Mouse (Mus musculus) MEL (cell line): ENCODE measurements around the gene Cyth4. TPM values are rescaled to one million over a fixed set of nuclear protein-coding genes. Genes with fewer than 3 reads are reported as not detected.

Experiments used
- DNase-seq: peaks from one replicate; pipeline ENCODE4 v3.0.0; 2011; ENCODE audit warnings: low read depth, low spot score
- H3K27ac ChIP-seq: 2 replicates; pipeline ENCODE4 v1.5.1; 2012; ENCODE audit warnings: low read depth, mild to moderate bottlenecking, control low read depth, low read length, moderate library complexity; ENCODE audit not compliant: control insufficient read depth
- H3K27me3 ChIP-seq, 2 experiments: fragments of 150-350 bp in 1 of 2; sonication (generic) in 1 of 2; 2 replicates each; pipeline ENCODE4 v1.6.1; 2012; ENCODE audit warnings: low read length in 2 of 2, mild to moderate bottlenecking in 2 of 2, improper control_type of control experiment in 1 of 2, moderate library complexity in 1 of 2; ENCODE audit not compliant: insufficient read depth in 2 of 2, control insufficient read depth in 1 of 2
- H3K36me3 ChIP-seq, 2 experiments: 2 replicates each; pipeline ENCODE4 v1.6.1; 2012 to 2014; ENCODE audit warnings: low read length in 2 of 2, improper control_type of control experiment in 1 of 2, inconsistent platforms in 1 of 2, mild to moderate bottlenecking in 1 of 2; ENCODE audit not compliant: insufficient read depth in 2 of 2, control insufficient read depth in 1 of 2
- H3K4me1 ChIP-seq, 2 experiments: fragments of 150-350 bp in 1 of 2; sonication (generic) in 1 of 2; 2 replicates each; pipeline ENCODE4 v1.6.1; 2012; ENCODE audit warnings: low read length in 2 of 2, improper control_type of control experiment in 1 of 2, mild to moderate bottlenecking in 1 of 2; ENCODE audit not compliant: insufficient read depth in 2 of 2, control insufficient read depth in 1 of 2
- H3K4me3 ChIP-seq, 2 experiments: fragments of 150-350 bp in 1 of 2; sonication (generic) in 1 of 2; 2 replicates each; pipeline ENCODE4 v1.5.1; 2012; ENCODE audit warnings: low read depth in 2 of 2, low read length in 2 of 2, mild to moderate bottlenecking in 2 of 2, moderate library complexity in 2 of 2, control low read depth in 1 of 2, improper control_type of control experiment in 1 of 2; ENCODE audit not compliant: control insufficient read depth in 1 of 2, insufficient read depth in 1 of 2
- H3K79me2 ChIP-seq: 2 replicates; pipeline ENCODE4 v1.6.1; 2012; ENCODE audit warnings: mild to moderate bottlenecking, low read length, moderate library complexity; ENCODE audit not compliant: control insufficient read depth, poor library complexity, insufficient read depth
- H3K9ac ChIP-seq: 2 replicates; pipeline ENCODE4 v1.6.1; 2012; ENCODE audit warnings: low read depth, mild to moderate bottlenecking, control low read depth, low read length, moderate library complexity; ENCODE audit not compliant: control insufficient read depth, poor library complexity, severe bottlenecking
- H3K9me3 ChIP-seq: fragments of 150-350 bp; sonication (generic); replicated peaks from 2 replicates; pipeline ENCODE4 v1.6.1; 2012; ENCODE audit warnings: mild to moderate bottlenecking, low read length, improper control_type of control experiment, moderate library complexity; ENCODE audit not compliant: insufficient read depth
- BHLHE40 ChIP-seq: IDR thresholded peaks from 2 replicates; pipeline ENCODE4 v1.6.1; 2012; ENCODE audit warnings: low read depth, mild to moderate bottlenecking, inconsistent platforms, low read length, improper control_type of control experiment, borderline replicate concordance
- CHD2 ChIP-seq: IDR thresholded peaks from 2 replicates; pipeline ENCODE4 v1.6.1; 2011; ENCODE audit warnings: low read length, improper control_type of control experiment
- CTCF ChIP-seq, 3 experiments: IDR thresholded peaks in 2 of 3; conservative IDR thresholded peaks in 1 of 3; 2 replicates each; pipeline ENCODE4 v1.5.1; 2011 to 2012; ENCODE audit warnings: low read length in 3 of 3, low read depth in 2 of 3, mild to moderate bottlenecking in 2 of 3, improper control_type of control experiment in 1 of 3, inconsistent platforms in 1 of 3, mixed read lengths in 1 of 3, moderate library complexity in 1 of 3; ENCODE audit not compliant: control insufficient read depth in 1 of 3, insufficient read depth in 1 of 3, poor library complexity in 1 of 3, severe bottlenecking in 1 of 3
- E2F4 ChIP-seq: IDR thresholded peaks from 2 replicates; pipeline ENCODE4 v1.6.1; 2011; ENCODE audit warnings: low read depth, low read length, improper control_type of control experiment, borderline replicate concordance
- ELF1 ChIP-seq: IDR thresholded peaks from 2 replicates; pipeline ENCODE4 v1.6.1; 2014; ENCODE audit warnings: low read depth, mild to moderate bottlenecking, inconsistent platforms, low read length, improper control_type of control experiment, moderate library complexity
- ETS1 ChIP-seq: IDR thresholded peaks from 2 replicates; pipeline ENCODE4 v1.6.1; 2012; ENCODE audit warnings: low read depth, mild to moderate bottlenecking, inconsistent platforms, low read length, improper control_type of control experiment, moderate library complexity
- JUND ChIP-seq: IDR thresholded peaks from 2 replicates; pipeline ENCODE4 v1.6.1; 2011; ENCODE audit warnings: low read depth, mild to moderate bottlenecking, improper control_type of control experiment, low read length
- MAFK ChIP-seq: IDR thresholded peaks from 2 replicates; pipeline ENCODE4 v1.6.1; 2011; ENCODE audit warnings: low read depth, mild to moderate bottlenecking, low read length, improper control_type of control experiment, borderline replicate concordance
- MAX ChIP-seq: IDR thresholded peaks from 2 replicates; pipeline ENCODE4 v1.6.1; 2011; ENCODE audit warnings: low read length, improper control_type of control experiment
- MXI1 ChIP-seq: IDR thresholded peaks from 2 replicates; pipeline ENCODE4 v1.6.1; 2011; ENCODE audit warnings: mild to moderate bottlenecking, low read depth, low read length, improper control_type of control experiment
- MYC ChIP-seq: IDR thresholded peaks from 2 replicates; pipeline ENCODE4 v1.6.1; 2011; ENCODE audit warnings: low read depth, mild to moderate bottlenecking, low read length, improper control_type of control experiment, moderate library complexity
- NELFE ChIP-seq: IDR thresholded peaks from 2 replicates; pipeline ENCODE4 v1.6.1; 2011; ENCODE audit warnings: low read depth, low read length, improper control_type of control experiment
- SIN3A ChIP-seq: IDR thresholded peaks from 2 replicates; pipeline ENCODE4 v1.6.1; 2012; ENCODE audit warnings: low read length, improper control_type of control experiment, inconsistent platforms
- SMC3 ChIP-seq: IDR thresholded peaks from 2 replicates; pipeline ENCODE4 v1.6.1; 2011; ENCODE audit warnings: low read depth, low read length, improper control_type of control experiment
- TAL1 ChIP-seq: IDR thresholded peaks from 2 replicates; pipeline ENCODE4 v1.6.1; 2012; ENCODE audit warnings: mild to moderate bottlenecking, inconsistent platforms, low read length, moderate library complexity, mixed read lengths
- TBP ChIP-seq: IDR thresholded peaks from 2 replicates; pipeline ENCODE4 v1.8.0; 2011; ENCODE audit warnings: low read depth, low read length, improper control_type of control experiment
- TCF12 ChIP-seq: IDR thresholded peaks from 2 replicates; pipeline ENCODE4 v1.6.1; 2014; ENCODE audit warnings: low read depth, mild to moderate bottlenecking, inconsistent platforms, low read length, improper control_type of control experiment, moderate library complexity
- UBTF ChIP-seq: IDR thresholded peaks from 2 replicates; pipeline ENCODE4 v1.6.1; 2012; ENCODE audit warnings: low read depth, mild to moderate bottlenecking, inconsistent platforms, low read length, improper control_type of control experiment, moderate library complexity, borderline replicate concordance; ENCODE audit not compliant: insufficient read depth
- USF2 ChIP-seq, 2 experiments: IDR thresholded peaks; 2 replicates each; pipeline ENCODE4 v1.6.1; 2011 to 2012; ENCODE audit warnings: improper control_type of control experiment in 2 of 2, low read length in 2 of 2, borderline replicate concordance in 1 of 2, inconsistent platforms in 1 of 2, low read depth in 1 of 2, mild to moderate bottlenecking in 1 of 2; ENCODE audit not compliant: insufficient read depth in 1 of 2
- ZKSCAN1 ChIP-seq: IDR thresholded peaks from 2 replicates; pipeline ENCODE4 v1.6.1; 2012; ENCODE audit warnings: low read depth, mild to moderate bottlenecking, inconsistent platforms, low read length, improper control_type of control experiment, moderate library complexity
- ZMIZ1 ChIP-seq: IDR thresholded peaks from 2 replicates; pipeline ENCODE4 v1.6.1; 2012; ENCODE audit warnings: low read depth, mild to moderate bottlenecking, inconsistent platforms, low read length, improper control_type of control experiment, moderate library complexity
- ZNF384 ChIP-seq: IDR thresholded peaks from 2 replicates; pipeline ENCODE4 v1.6.1; 2012; ENCODE audit warnings: low read depth, mild to moderate bottlenecking, inconsistent platforms, low read length, improper control_type of control experiment
- polyA plus RNA-seq, 2 experiments: library from polyadenylated mRNA; stranded (reverse) in 1 of 2; unstranded in 1 of 2; fragments of >175 nt in 1 of 2; fragments of >200 nt in 1 of 2; gene quantifications; 2 replicates each; pipeline versions ENCODE4 v1.2.1 to v1.2.4; 2012; ENCODE audit warnings: low replicate concordance in 2 of 2, low read depth in 1 of 2; ENCODE audit not compliant: insufficient read length in 2 of 2, insufficient read depth in 1 of 2, missing spikeins in 1 of 2
- total RNA-seq: library from RNA; depleted of rRNA; stranded (reverse); fragments of 300-350 nt; gene quantifications from 2 replicates; pipeline ENCODE4 v1.2.3, GENCODE M21; 2012

The Cyth4 gene
- total and polyA plus RNA-seq, 3 experiments = 8.7 to 23.5 TPM; not detected in 1

DNA sequence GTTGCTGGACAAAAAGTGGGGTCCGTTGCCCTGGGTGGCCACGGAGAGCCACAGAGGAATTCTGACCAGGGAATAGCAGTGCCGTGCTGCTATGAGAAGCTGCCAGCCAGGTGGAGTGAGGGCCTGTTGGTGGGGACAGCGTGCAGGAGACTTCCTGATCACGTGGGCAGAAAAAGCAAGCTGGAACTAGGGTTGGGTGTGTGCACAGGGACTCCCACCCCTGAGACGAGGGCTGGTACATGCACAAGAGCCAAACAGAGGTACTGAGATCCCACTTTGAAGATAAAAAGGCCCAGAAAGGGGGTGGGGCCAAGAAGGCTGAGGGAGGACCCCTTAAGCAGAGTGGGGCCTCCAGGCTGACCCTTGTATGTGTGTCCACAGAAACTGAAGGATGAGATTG lies 7.4 kb downstream of the Cyth4 start:
- no peak overlapping the region for H3K4me3 ChIP-seq
- TF ChIP-seq SIN3A (no peak), CHD2 (no peak)
- no peaks in the 10 kb centered on the region for H3K36me3 ChIP-seq
- H3K79me2 ChIP-seq = no peaks in the 10 kb centered on the region
- no peak for DNase-seq
- no peaks in the 10 kb centered on the region for H3K4me1 ChIP-seq
- no peak overlapping the region for H3K9ac ChIP-seq
- no peaks in the 10 kb centered on the region for H3K9me3 ChIP-seq
- no peaks in the 10 kb centered on the region for H3K27me3 ChIP-seq
- H3K27ac ChIP-seq = no peak overlapping the region

DNA sequence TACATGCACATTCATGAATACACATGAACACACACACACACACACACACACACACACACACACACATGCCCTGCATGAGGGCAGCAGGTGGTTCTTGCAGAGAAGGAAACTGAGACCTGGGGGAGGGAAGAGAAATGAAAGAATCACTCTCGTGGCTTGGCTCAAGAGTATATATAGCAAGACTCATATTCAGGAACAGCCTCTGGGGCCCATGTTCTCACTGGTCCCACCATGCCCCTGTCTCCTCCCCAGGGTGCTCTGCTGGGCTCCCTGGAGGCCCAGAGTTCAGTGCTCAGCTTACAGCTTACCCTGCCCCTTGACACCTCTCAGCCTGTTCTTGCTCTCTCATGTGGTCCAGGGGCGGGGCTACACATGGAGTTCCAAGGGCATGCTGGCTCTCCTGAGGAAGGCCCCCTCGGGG lies 8.5 kb downstream of the Cyth4 start:
- TF ChIP-seq USF2 (IDR thresholded peaks at IDR 0.05; ENCODE audit: borderline replicate concordance in 1 of 2, insufficient read depth in 1 of 2, low read depth in 1 of 2, low read length in 2 of 2) (no peak), MAX (no peak), CTCF (IDR thresholded peaks at IDR 0.05 in 2 of 3, conservative IDR thresholded peaks at IDR 0.05 in 1 of 3; ENCODE audit: control insufficient read depth in 1 of 3, insufficient read depth in 1 of 3, low read depth in 2 of 3, low read length in 3 of 3, poor library complexity in 1 of 3, severe bottlenecking in 1 of 3) (no peak)
- TF ChIP-seq, all 39 proteins: peak for 0
- H3K4me1 ChIP-seq = no peaks in the 10 kb centered on the region
- no peak overlapping the region for H3K4me3 ChIP-seq
- no peak for DNase-seq
- H3K9ac ChIP-seq = no peak overlapping the region
- H3K36me3 ChIP-seq = no peaks in the 10 kb centered on the region
- H3K9me3 ChIP-seq = no peaks in the 10 kb centered on the region
- no peak overlapping the region for H3K27ac ChIP-seq
- no peaks in the 10 kb centered on the region for H3K79me2 ChIP-seq
- no peaks in the 10 kb centered on the region for H3K27me3 ChIP-seq

DNA sequence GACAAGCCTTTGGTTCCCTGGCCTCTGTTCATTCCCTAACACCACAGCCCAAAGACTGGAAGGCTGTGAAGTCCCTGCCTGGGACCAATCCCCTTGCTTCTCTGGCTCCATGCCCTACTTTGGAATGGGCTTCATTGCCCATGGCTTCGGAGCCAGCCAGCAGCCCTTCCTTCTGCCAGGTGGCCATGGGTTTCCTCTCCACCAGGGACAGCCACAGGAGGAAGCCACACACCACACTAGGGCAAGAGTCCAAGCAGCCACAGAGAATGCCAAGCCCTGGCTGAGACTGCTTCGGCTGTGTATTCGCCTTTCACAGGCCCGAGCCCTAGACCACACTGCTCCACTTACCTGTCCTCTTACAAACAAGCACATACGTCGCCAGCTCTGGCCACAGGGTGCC lies 9.2 kb downstream of the Cyth4 start:
- Histone ChIP-seq H3K9me3 (no peaks in the 10 kb centered on the region), H3K36me3 (no peaks in the 10 kb centered on the region), H3K79me2 (no peaks in the 10 kb centered on the region), H3K4me1 (no peaks in the 10 kb centered on the region), H3K9ac (no peak overlapping the region)
- DNase-seq = no peak
- TF ChIP-seq E2F4 (no peak), SMC3 (no peak), ZMIZ1 (no peak), CHD2 (no peak), BHLHE40 (no peak), SIN3A (no peak), NELFE (no peak), TCF12 (no peak), ETS1 (no peak), TBP (no peak), UBTF (no peak), JUND (no peak), MXI1 (no peak), MYC (no peak), MAFK (no peak), ZNF384 (no peak), TAL1 (no peak), ZKSCAN1 (no peak), ELF1 (no peak), USF2 (IDR thresholded peaks at IDR 0.05; ENCODE audit: borderline replicate concordance in 1 of 2, insufficient read depth in 1 of 2, low read depth in 1 of 2, low read length in 2 of 2) (no peak)
- TF ChIP-seq, all 39 proteins: peak for 0
- Histone ChIP-seq H3K27me3 (no peaks in the 10 kb centered on the region), H3K4me3 (no peak overlapping the region), H3K27ac (no peak overlapping the region)
